Comparison of ENCODE assay signal across 8 mouse cellular contexts in the genomic region with DNA sequence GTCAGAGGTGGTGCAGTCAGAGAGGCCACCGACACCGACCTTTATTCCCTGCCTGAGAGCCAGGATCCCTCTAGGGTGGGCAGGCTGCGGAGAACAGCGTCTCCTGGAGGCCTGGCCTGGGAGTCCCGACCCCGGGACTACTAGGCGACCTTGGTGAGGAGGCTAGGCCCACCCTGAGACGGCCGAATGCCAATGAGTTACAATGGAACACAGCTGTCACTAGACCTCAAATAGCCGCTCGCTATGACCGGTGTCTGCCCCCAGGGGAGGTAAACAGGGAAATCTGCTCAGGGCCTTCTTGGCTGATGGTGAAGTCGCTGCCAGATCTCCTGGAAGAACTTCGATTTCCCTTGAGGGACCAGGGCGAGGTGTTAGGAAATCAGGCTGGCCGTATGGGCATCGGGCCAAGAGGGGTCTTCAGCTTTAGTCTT. TPM values are rescaled to one million over a fixed set of nuclear protein-coding genes. Genes with fewer than 3 reads are reported as not detected.
DNase-seq lines count a peak whose midpoint lies in the region; ATAC-seq and TF ChIP-seq lines count a peak whose summit lies in the region.

No protein-coding gene starts in this region.

- 11% methylated on average over 17 of the region's 17 CpGs for WGBS in spleen, adult 2 months
- WGBS in hindbrain, embryonic 15.5 days = 10% methylated on average over 17 of the region's 17 CpGs
- WGBS in limb, embryonic 12.5 days = 8% methylated on average over 17 of the region's 17 CpGs
- 11% methylated on average over 17 of the region's 17 CpGs for WGBS in midbrain, embryonic 10.5 days
- 5% methylated on average over 17 of the region's 17 CpGs for WGBS in stomach, embryonic 15.5 days

- H3K4me1 ChIP-seq in spleen, adult 2 months (ENCODE audit: control insufficient read depth, insufficient read depth, insufficient read length) = peaks cover 4% of the 10 kb centered on the region; the same call in 1 of the 2 replicates
- H3K4me1 ChIP-seq in hindbrain, embryonic 15.5 days (replicated peaks) = peaks cover 46% of the 10 kb centered on the region
- peaks cover 34% of the 10 kb centered on the region for H3K4me1 ChIP-seq in limb, embryonic 12.5 days (replicated peaks)
- peaks cover 56% of the 10 kb centered on the region for H3K4me1 ChIP-seq in midbrain, embryonic 10.5 days
- H3K4me1 ChIP-seq in stomach, embryonic 15.5 days = peaks cover 22% of the 10 kb centered on the region

- H3K36me3 ChIP-seq in spleen, adult 2 months (ENCODE audit: control insufficient read depth, insufficient read depth, low read length) = peaks cover 11% of the 10 kb centered on the region
- H3K36me3 ChIP-seq in hindbrain, embryonic 15.5 days = peaks cover 29% of the 10 kb centered on the region
- H3K36me3 ChIP-seq in limb, embryonic 12.5 days = peaks cover 34% of the 10 kb centered on the region
- peaks cover 43% of the 10 kb centered on the region for H3K36me3 ChIP-seq in midbrain, embryonic 10.5 days
- peaks cover 23% of the 10 kb centered on the region for H3K36me3 ChIP-seq in stomach, embryonic 15.5 days

- peak in 1 of 2 experiments; percentile 38 for DNase-seq in spleen, adult 2 months (ENCODE audit: low read depth in 1 of 2, low spot score in 2 of 2)
- DNase-seq in spleen, adult 12 weeks (ENCODE audit: low spot score) = no peak
- peak; percentile 79 for DNase-seq in cerebellum, adult 9-11 months
- peak; percentile 78 for DNase-seq in gastrocnemius, adult 2 months
- DNase-seq in midbrain, embryonic 10.5 days (ENCODE audit: low spot score) = peak; percentile 74

- 0 out of 2 replicates have a peak overlapping the region, but pooled peaks have one; percentile 22 for H3K27ac ChIP-seq in spleen, adult 2 months (ENCODE audit: insufficient read depth, low read length)
- H3K27ac ChIP-seq in gastrocnemius, adult 2 months = peak overlapping the region; percentile 99
- peak overlapping the region; percentile 86 for H3K27ac ChIP-seq in hindbrain, embryonic 15.5 days (replicated peaks)
- H3K27ac ChIP-seq in limb, embryonic 12.5 days = peak overlapping the region; percentile 78
- H3K27ac ChIP-seq in midbrain, embryonic 10.5 days (replicated peaks) = peak overlapping the region; percentile 90
- peak overlapping the region; percentile 78 for H3K27ac ChIP-seq in stomach, embryonic 15.5 days

- peak overlapping the region; percentile 76 for H3K4me3 ChIP-seq in spleen, adult 2 months (ENCODE audit: extremely low read depth, insufficient read depth, insufficient read length)
- H3K4me3 ChIP-seq in gastrocnemius, adult 2 months = peak overlapping the region; percentile 90
- peak overlapping the region; percentile 77 for H3K4me3 ChIP-seq in hindbrain, embryonic 15.5 days
- peak overlapping the region; percentile 79 for H3K4me3 ChIP-seq in limb, embryonic 12.5 days (replicated peaks)
- peak overlapping the region; percentile 67 for H3K4me3 ChIP-seq in midbrain, embryonic 10.5 days
- H3K4me3 ChIP-seq in stomach, embryonic 15.5 days (replicated peaks) = peak overlapping the region; percentile 68

- no peaks in the 10 kb centered on the region for H3K9me3 ChIP-seq in hindbrain, embryonic 15.5 days
- H3K9me3 ChIP-seq in limb, embryonic 12.5 days = no peaks in the 10 kb centered on the region
- no peaks in the 10 kb centered on the region for H3K9me3 ChIP-seq in midbrain, embryonic 10.5 days (replicated peaks)
- H3K9me3 ChIP-seq in stomach, embryonic 15.5 days = no peaks in the 10 kb centered on the region

- no peak for TF ChIP-seq POLR2A in spleen, adult 2 months (IDR thresholded peaks at IDR 0.05; ENCODE audit: low read depth, low read length)

- intact Hi-C loops in gastrocnemius, adult 2 months (cut with DNase I) = loop anchor here (5.0 kb wide), 2 partner anchors 51 to 71 kb away; partner anchors contain the start of genes Cstl1 and Napb

- H3K9ac ChIP-seq in hindbrain, embryonic 15.5 days = peak overlapping the region; percentile 84
- peak overlapping the region; percentile 76 for H3K9ac ChIP-seq in limb, embryonic 12.5 days (replicated peaks)
- peak overlapping the region; percentile 65; the same call in 1 of the 2 replicates for H3K9ac ChIP-seq in stomach, embryonic 15.5 days

- H3K4me2 ChIP-seq in hindbrain, embryonic 15.5 days = peak overlapping the region; percentile 88
- peak overlapping the region; percentile 84 for H3K4me2 ChIP-seq in limb, embryonic 12.5 days
- peak overlapping the region; percentile 80 for H3K4me2 ChIP-seq in stomach, embryonic 15.5 days

- H3K27me3 ChIP-seq in spleen, adult 2 months (ENCODE audit: control insufficient read depth, insufficient read depth, low read length) = no peaks in the 10 kb centered on the region
- no peaks in the 10 kb centered on the region for H3K27me3 ChIP-seq in hindbrain, embryonic 15.5 days
- H3K27me3 ChIP-seq in limb, embryonic 12.5 days = no peaks in the 10 kb centered on the region
- no peaks in the 10 kb centered on the region for H3K27me3 ChIP-seq in midbrain, embryonic 10.5 days (ENCODE audit: low read depth, poor library complexity, severe bottlenecking)
- H3K27me3 ChIP-seq in stomach, embryonic 15.5 days (replicated peaks) = no peaks in the 10 kb centered on the region

- ATAC-seq in hindbrain, embryonic 15.5 days (ENCODE audit: low FRiP score, low read depth) = peak; percentile 61
- ATAC-seq in limb, embryonic 12.5 days (ENCODE audit: insufficient number of reproducible peaks, insufficient read depth, low FRiP score, low TSS enrichment, low read depth) = peak; percentile 79
- ATAC-seq in stomach, embryonic 15.5 days (ENCODE audit: insufficient read depth, low FRiP score, low read depth) = peak; percentile 35

- TF ChIP-seq CTCF in spleen, adult 2 months (IDR thresholded peaks at IDR 0.05; ENCODE audit: extremely low read depth, insufficient read depth, insufficient read length, insufficient replicate concordance) = no peak
- TF ChIP-seq CTCF in gastrocnemius, adult 2 months (IDR thresholded peaks at IDR 0.05) = peak; percentile 65

RNA-seq across cellular contexts. Expression of gene Gzf1, which starts 0.7 kb away (rescaled TPM):
- 2.6 and 2.9 TPM in 2 replicates for polyA plus RNA-seq in spleen, adult 2 months (2012; rRNA removed)
- total RNA-seq in gastrocnemius, adult 2 months (2021) = 10 to 100 TPM; 18.9 to 26.3 TPM
- polyA plus RNA-seq in hindbrain, embryonic 15.5 days (2015; fragmentation: Nextera tagmentation; extraction: Ambion mirVana) = 13.9 and 16.3 TPM in 2 replicates
- polyA plus RNA-seq in limb, embryonic 12.5 days (2016; fragmentation: Nextera tagmentation; extraction: Ambion mirVana) = 25.5 and 26.8 TPM in 2 replicates
- polyA plus RNA-seq in midbrain, embryonic 10.5 days (2016; fragmentation: Nextera tagmentation; extraction: Ambion mirVana) = 27.2 and 30.1 TPM in 2 replicates
- polyA plus RNA-seq in stomach, embryonic 15.5 days (2015; fragmentation: Nextera tagmentation; extraction: Ambion mirVana) = 17.1 and 17.5 TPM in 2 replicates

RNA-seq across cellular contexts. Expression of gene Nxt1, which starts 9.1 kb away (rescaled TPM):
- polyA plus RNA-seq in spleen, adult 2 months (2012; rRNA removed) = 16.4 and 17.7 TPM in 2 replicates
- total RNA-seq in gastrocnemius, adult 2 months (2021) = 1 to 10 TPM; 6.6 to 7.7 TPM
- 42.2 and 42.4 TPM in 2 replicates for polyA plus RNA-seq in hindbrain, embryonic 15.5 days (2015; fragmentation: Nextera tagmentation; extraction: Ambion mirVana)
- polyA plus RNA-seq in limb, embryonic 12.5 days (2016; fragmentation: Nextera tagmentation; extraction: Ambion mirVana) = 111 and 117 TPM in 2 replicates
- polyA plus RNA-seq in midbrain, embryonic 10.5 days (2016; fragmentation: Nextera tagmentation; extraction: Ambion mirVana) = 131 and 152 TPM in 2 replicates
- 78.8 and 88.8 TPM in 2 replicates for polyA plus RNA-seq in stomach, embryonic 15.5 days (2015; fragmentation: Nextera tagmentation; extraction: Ambion mirVana)

RNA-seq across cellular contexts. Expression of gene Napb, which starts 50.8 kb away (rescaled TPM):
- polyA plus RNA-seq in spleen, adult 2 months (2012; rRNA removed) = 0.13 and 0.15 TPM in 2 replicates
- 1 to 10 TPM; 4.3 to 6.2 TPM for total RNA-seq in gastrocnemius, adult 2 months (2021)
- 77.7 and 84.2 TPM in 2 replicates for polyA plus RNA-seq in hindbrain, embryonic 15.5 days (2015; fragmentation: Nextera tagmentation; extraction: Ambion mirVana)
- polyA plus RNA-seq in limb, embryonic 12.5 days (2016; fragmentation: Nextera tagmentation; extraction: Ambion mirVana) = 4.7 TPM in 2 replicates
- 7.5 and 13.6 TPM in 2 replicates for polyA plus RNA-seq in midbrain, embryonic 10.5 days (2016; fragmentation: Nextera tagmentation; extraction: Ambion mirVana)
- 4.5 and 4.9 TPM in 2 replicates for polyA plus RNA-seq in stomach, embryonic 15.5 days (2015; fragmentation: Nextera tagmentation; extraction: Ambion mirVana)

Comparison
In these comparisons a context has a peak if more than half of its experiments do, and no peak if none do; other contexts are left out.
1. H3K27ac ChIP-seq: peak in every context shown above with its lines; median percentile 99 in gastrocnemius, adult 2 months; 90 in midbrain, embryonic 10.5 days; 86 in hindbrain, embryonic 15.5 days; 78 in limb, embryonic 12.5 days; 78 in stomach, embryonic 15.5 days; 22 in spleen, adult 2 months.